Mouse (Mus musculus) cerebellum, adult 18-20 months (tissue): ENCODE data around the gene Scrn1.
A peak's percentile ranks its signal among the peaks of the same experiment; 100 is the strongest.

Source experiments
- DNase-seq, 2 experiments: peaks; one replicate each; pipeline ENCODE4 v3.0.0; 2021

Gene Scrn1

GRCm38 (mm10) chr6:54565012-54565411 is 1.3 kb downstream of the Scrn1 start:
- peak; percentile 41 to 62 for DNase-seq

- DNase-seq: peak; percentile 37 to 53
Observed at GRCm38 (mm10) chr6:54564506-54564991, 1.7 kb downstream of the Scrn1 start.

DNA sequence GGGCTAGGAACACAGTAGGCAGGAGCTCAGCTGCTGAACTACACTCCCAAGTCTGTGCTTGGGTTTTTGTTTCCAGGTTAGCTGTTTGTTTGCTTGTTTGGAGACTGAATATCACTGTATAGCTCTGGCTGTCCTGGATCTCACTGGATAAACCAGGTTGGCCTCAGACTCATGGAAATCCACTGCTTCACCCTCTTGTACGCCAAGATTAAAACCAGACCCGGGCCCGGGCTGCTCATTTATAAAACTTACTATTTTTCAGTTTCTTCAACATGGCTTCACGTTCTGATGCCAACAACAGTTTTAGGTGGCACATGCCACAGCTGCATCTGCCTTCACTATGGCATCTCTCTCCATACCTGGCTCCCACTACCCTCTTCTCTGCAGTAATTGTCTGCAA is 2.7 kb downstream of the Scrn1 start:
- peak in 1 of 2 experiments; percentile 38 for DNase-seq

- DNase-seq: no peak
Observed at GRCm38 (mm10) chr6:54562018-54562809, 4.1 kb downstream of the Scrn1 start.

DNA sequence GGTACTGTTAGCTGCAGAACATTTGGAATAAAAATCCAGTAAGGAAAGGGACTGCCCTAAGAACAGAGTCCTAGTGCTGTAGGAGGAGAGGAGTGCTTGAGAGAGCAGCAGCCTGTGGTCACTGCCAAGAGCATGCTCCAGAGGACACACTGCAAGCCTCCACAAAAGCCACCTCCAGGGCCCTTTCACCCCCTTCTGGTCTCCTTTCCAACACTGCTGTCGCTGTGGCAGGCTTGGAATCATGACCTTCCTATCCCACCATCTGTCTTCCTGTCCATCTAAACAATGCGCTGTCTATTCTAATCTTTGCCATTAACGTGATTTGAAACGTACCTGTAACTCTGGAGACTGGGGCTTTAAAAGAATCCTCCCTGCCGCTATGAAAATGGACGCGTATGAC is 7.8 kb downstream of the Scrn1 start:
- DNase-seq: peak; percentile 68 to 81

DNA sequence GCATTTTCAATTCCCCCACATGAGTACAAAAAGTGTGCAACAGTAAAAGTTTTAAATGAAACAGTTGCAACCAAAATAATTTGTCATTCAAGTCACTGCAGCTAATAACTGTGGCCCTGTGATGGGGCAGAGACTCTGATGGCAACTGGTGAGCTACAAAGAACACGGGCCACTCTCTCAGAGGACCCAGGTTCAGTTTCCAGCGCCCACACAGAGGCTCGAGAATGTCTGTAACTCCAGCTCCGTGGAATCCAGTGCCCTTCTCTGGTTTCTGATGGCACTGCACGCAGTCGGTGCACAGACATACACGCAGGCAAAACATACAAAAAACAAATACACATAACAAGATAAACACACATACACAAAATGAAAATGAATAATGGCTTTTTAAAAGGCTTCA is 8.6 kb downstream of the Scrn1 start:
- DNase-seq: no peak

DNA sequence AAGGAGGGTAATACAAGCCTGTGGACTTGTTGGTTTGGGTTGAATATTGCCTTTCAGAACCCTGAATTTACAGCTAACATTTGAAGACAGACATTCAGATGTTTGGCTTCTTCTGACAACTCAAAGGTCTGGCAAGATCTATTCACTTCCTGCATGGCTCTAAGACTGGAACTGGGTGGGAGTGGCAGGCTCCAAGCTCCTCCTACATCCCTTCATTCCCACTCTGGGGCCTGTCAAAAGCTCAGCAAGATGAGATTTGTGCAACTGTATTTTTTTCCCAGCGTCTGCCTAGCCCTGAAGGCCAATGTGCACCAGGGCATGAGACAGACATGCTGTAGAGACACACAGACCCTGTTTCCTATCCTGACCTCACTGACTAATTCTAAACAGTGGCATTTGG is 10.5 kb downstream of the Scrn1 start:
- no peak for DNase-seq

GRCm38 (mm10) chr6:54554341-54555110 is 11.8 kb downstream of the Scrn1 start:
- peak in 1 of 2 experiments; percentile 23 for DNase-seq

GRCm38 (mm10) chr6:54553632-54554031 is 12.7 kb downstream of the Scrn1 start:
- peak; percentile 42 to 46 for DNase-seq

DNA sequence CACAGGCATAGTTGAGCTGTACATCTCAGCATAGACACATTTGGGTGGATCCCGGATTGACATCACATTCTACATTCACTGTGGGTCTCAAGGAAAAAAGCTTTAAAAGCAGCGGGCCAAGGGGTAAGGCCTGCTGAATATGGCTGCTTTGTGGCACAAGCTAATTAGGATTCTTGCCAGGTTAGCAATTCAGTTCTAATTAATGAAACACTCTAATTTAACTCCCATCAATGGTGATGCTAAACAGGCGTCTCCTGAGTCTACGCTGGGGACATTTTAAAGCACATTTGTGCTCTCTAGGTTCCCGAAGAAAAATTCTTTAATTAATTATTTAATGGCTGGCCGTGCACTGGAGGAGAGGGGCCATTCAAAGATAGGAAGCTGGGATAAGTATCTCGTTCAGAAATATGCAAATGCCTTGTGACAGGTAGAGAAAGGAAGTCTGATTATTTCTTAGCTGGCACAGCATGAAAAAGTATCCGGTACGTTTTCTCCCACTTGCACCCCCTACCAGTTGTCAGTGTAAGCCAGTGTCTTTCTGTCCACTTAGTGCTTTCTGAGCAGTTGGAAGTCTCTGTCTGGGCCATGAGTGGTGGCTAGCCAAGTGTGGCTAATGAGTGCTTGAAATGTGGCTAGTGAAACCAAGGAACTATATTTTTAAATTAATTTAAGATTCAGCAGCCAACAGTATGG is 13.4 kb downstream of the Scrn1 start:
- peak in 1 of 2 experiments; percentile 32 for DNase-seq

- DNase-seq: no peak
Observed at GRCm38 (mm10) chr6:54550801-54551323, 15.4 kb downstream of the Scrn1 start.

- DNase-seq: no peak
Observed at GRCm38 (mm10) chr6:54549311-54549710, 17.0 kb downstream of the Scrn1 start.

DNA sequence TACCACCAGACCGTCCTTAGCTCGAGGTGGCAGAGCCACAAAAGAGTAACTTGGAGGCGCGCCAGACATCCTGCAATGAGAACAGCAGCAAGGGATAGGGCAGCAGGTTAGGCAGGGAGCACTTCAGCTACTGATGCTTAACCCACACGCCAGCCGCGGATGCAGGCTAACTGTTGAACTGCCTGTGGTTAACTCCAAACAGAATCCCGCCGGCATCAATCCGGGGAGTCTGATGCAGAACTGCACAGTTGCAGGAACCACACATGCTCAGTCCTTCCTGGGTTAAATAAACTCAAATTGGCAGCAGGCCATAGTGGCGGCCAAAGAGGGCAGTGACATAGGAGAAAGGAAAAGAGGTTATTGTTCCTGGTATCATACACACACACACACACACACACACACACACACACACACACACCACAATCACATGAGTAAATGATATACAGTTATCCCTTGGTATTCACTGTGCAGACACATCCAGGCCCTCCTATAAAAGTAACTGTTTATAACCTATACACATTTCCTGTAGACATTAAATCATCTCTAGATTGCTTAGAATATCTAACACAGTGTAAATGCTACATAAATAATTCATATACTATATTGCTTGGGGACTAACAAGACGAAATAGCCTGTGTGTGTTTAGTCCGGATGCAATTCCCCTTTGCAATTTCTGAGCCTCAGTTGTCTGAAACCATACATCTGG is 17.8 kb downstream of the Scrn1 start:
- peak; percentile 78 to 79 for DNase-seq

DNA sequence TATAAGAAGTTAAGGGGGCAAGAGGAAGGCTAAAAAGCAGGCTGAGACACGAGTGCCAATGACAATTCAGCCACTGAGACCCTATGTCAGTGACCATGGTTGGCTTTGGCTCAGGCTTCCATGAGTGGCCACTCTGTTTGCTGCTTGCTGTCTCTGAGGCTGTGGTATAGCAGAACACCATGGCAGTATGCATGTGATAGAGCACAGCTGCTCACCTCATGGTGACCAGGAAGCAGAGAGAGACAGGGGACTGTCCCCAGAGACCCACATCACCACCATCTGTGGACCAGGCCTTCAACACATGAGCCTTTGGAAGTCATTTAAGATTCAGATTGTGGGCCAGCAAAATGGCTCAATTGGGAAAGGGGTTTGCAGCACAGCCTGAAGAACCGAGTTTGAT is 22.6 kb downstream of the Scrn1 start:
- DNase-seq: no peak

GRCm38 (mm10) chr6:54542836-54543235 is 23.5 kb downstream of the Scrn1 start:
- no peak for DNase-seq

GRCm38 (mm10) chr6:54540252-54540887 is 25.9 kb downstream of the Scrn1 start:
- peak; percentile 59 to 60 for DNase-seq

DNA sequence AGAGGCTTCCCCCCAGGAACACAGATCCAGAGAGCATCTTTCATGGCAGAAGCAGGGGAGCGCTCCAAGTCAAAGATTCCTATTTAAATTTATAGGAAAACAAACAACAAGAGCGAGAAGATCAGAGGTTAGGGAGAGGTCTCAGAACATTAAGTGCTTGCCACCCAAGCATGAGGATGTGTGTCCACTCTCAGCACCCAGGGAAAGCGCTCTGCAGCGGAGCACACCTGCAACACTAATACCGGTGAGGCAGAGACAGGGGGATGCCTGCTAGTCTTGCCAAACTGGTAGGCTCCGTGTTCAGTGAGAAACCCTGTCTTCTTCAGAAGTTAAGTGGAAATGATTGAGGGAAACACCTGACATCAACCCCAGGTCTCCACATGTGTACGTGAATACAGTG is 26.9 kb downstream of the Scrn1 start:
- DNase-seq: no peak

GRCm38 (mm10) chr6:54538773-54539173 is 27.5 kb downstream of the Scrn1 start:
- peak; percentile 74 to 75 for DNase-seq

DNA sequence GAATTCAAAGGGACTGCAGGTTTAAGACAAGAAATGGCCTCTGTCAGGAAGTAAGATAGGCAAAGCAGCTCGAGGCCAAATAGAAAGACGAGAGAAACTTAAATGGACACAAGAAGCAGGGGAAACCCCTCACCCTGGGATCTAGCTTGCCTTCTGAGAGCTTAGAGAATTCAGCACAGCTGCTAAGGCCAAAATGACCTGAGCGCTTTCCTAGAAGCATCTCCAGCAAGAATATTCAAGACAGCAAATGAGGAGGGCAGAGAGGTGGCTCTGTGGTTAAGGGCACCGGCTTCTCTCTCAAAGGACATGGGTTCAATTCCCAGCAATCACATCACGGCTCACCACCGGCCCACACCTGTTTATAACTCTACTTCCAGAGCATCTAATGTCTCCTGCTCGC is 29.2 kb downstream of the Scrn1 start:
- no peak for DNase-seq

GRCm38 (mm10) chr6:54535485-54535884 is 30.8 kb downstream of the Scrn1 start:
- DNase-seq: no peak

DNA sequence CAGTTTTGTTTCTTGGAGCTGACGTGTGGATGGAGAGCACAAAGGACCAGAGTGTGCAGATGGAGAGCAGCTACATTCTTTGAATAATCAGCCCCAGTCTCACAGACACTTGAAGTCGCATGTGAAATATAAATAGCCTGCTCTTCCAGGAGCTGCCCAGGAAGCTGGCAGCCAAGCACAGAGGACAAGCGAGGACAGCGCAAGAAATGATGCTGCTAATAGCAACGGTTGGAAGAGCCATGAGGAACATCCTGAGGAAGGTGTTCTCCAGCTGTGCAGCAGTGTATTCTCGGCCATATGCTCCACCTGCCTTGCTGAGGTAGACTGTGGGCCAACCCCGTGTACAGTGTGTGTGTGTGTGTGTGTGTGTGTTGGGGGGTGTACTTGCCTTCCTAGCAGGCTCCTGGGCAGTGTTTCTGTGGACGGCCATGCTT is 35.2 kb downstream of the Scrn1 start:
- DNase-seq: peak; percentile 57 to 58

DNA sequence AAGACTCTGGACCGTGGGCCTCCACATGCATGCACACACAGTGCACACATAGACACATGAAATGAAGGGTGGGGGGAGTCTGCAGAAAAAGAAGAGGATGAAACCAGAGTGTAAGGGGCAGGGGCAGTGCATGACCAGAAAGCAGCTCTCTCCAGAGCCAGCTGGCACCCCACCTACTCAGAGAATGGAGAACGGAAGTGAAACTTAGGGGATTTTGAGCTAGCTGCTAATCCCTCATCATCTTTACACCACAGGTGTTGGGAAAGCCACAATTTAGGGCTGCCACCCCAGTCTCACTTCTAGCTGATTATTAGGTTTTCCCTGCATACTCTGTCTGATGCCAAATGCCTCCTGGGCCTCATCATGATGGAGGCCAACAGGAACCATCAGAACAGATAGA is 36.1 kb downstream of the Scrn1 start:
- DNase-seq: no peak
